Mouse (Mus musculus): ENCODE results near the gene C1qtnf3. TPM values are rescaled to one million over a fixed set of nuclear protein-coding genes. Genes with fewer than 3 reads are reported as not detected.
A peak's percentile ranks its signal among the peaks of the same experiment; 100 is the strongest.
"Not testable (repeated sequence)": the region's sequence is repeated elsewhere in the genome, so short reads cannot be mapped to it uniquely, and the experiment has no call there.

C1qtnf3 gene
- polyA plus RNA-seq, 1 experiment, result not detected

DNA sequence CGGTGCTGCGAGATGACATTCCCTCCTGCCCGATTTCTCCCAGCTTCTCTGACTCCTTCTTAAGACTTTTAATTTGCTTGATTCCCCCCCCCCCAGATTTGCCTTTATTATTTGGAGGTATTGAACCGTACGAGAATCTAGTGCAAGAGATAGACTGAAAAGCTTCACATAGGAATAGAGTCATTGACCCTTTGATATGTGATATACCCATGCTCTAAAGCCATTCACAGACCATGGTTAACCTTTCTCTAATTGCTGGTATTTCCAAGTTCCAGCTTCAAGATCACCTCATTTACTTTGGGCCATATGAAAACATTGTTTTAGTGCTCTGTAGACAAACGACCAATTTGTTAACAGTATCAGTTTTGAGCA is 29.9 kb downstream of the C1qtnf3 start:
- H3K27ac ChIP-seq (replicated peaks; ENCODE audit: low read depth, low read length), result no peak overlapping the region
- H3K4me3 ChIP-seq (ENCODE audit: insufficient read depth, low read depth, low read length), result peak overlapping the region; percentile 74
- no peaks in the 10 kb centered on the region for H3K4me1 ChIP-seq (ENCODE audit: control insufficient read depth, insufficient read depth, insufficient read length, low read length)

DNA sequence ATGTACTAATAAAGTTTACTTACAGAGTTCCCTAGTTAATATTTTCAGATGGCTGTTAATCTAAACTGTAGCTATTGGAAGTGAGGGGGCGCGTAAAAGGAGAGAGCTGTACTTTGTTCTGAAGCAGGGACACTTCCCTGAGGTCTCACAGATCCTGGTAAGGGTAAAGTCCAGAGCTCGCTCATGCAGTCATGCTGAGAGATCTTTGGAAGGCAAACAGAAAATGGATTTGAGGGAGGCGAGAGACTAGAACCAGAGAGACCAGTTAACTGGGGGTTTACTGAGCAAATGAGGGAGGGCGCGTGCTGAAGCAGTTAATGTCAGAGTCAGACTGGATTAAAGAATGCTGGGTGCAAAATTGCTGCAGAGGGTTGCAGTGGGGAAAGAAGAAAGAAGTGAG is 33.6 kb downstream of the C1qtnf3 start:
- H3K4me1 ChIP-seq (ENCODE audit: control insufficient read depth, insufficient read depth, insufficient read length, low read length), result no peaks in the 10 kb centered on the region
- H3K4me3 ChIP-seq (ENCODE audit: insufficient read depth, low read depth, low read length), result no peak overlapping the region
- H3K27ac ChIP-seq (replicated peaks; ENCODE audit: low read depth, low read length), result no peak overlapping the region

DNA sequence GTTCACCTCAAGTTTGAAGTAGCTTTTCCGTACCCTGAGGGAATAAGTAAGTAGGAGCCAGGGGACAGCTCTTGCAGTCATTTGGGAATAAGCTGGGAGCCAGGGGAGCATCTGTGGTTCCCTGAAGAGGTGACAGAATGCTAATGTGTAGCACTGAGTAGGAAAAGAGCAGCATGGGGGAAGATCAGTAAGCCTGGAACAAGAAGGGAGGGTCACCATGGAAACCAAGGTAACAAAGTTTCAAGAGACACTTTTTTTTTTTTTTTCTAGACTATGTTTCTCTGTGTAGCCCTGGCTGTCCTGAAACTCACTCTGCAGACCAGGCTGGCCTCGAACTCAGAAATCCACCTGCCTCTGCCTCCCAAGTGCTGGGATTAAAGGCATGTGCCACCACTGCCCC is 34.3 kb downstream of the C1qtnf3 start:
- not testable (repeated sequence) for H3K27ac ChIP-seq (replicated peaks; ENCODE audit: low read depth, low read length); H3K4me1 ChIP-seq (ENCODE audit: control insufficient read depth, insufficient read depth, insufficient read length, low read length)

DNA sequence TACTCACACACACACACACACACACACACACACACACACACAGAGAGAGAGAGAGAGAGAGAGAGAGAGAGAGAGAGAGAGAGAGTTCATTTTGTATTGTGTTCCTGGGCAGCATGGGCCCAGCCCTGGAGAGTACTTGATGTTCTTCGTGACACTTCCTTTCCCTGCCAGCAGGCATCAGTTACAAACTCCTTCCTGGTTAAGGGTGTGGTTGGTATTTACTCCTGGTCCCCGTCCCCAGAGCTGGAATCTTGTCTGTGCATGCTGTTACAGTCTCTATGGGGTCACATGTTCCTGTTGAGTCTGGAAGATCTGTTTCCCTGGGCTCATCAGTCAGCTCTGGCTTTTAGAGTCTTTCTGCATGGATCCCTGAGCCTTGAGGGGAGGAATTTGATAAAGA is 38.3 kb downstream of the C1qtnf3 start:
- no peak overlapping the region for H3K27ac ChIP-seq (replicated peaks; ENCODE audit: low read depth, low read length)
- 0 out of 2 replicates have a peak, but pooled peaks cover 3% of the 10 kb centered on the region for H3K4me1 ChIP-seq (ENCODE audit: control insufficient read depth, insufficient read depth, insufficient read length, low read length)
- no peak overlapping the region for H3K4me3 ChIP-seq (ENCODE audit: insufficient read depth, low read depth, low read length)

More for the DNA sequence above, 34.3 kb downstream of the C1qtnf3 start:
- not testable (repeated sequence) for H3K4me3 ChIP-seq (ENCODE audit: insufficient read depth, low read depth, low read length)

DNA sequence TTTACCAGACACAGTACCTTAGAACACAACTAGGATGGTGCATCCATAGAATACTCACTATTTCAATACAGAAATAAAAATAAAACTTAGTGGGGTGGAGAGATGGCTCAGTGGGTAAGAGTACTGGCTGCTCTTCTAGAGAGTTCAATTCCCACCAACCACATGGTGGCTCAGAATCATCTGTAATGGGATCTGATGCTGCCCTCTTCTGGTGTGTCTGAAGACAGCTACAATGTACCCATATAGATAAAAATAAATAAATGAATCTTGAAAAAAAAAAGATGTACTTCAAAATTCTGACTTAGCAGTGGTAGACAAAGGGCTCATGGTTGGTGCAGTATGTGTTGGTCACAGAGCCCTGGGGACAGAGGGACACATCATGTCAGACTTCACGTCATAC is 39.4 kb downstream of the C1qtnf3 start:
- Histone ChIP-seq H3K27ac (replicated peaks; ENCODE audit: low read depth, low read length) (no peak overlapping the region), H3K4me3 (ENCODE audit: insufficient read depth, low read depth, low read length) (no peak overlapping the region), H3K4me1 (ENCODE audit: control insufficient read depth, insufficient read depth, insufficient read length, low read length) (0 out of 2 replicates have a peak, but pooled peaks cover 3% of the 10 kb centered on the region)

DNA sequence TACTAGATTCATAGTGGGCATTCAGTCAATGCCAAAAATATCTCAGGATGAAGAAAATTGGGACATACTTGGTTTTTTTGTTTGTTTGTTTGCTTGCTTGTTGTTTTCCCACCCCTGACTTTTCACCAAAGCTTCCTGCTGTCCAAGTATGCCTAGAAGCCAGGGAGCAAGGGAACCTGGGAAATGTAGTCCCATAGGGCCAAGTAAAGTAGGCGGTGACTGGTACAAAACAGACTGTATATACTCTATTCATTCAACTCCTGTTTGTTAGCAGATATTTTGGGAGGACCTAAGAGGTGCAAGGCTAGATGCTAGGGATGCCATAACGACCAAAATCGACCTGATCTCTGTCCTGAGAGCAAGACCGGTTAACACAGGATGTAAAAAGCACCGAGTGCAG is 47.7 kb downstream of the C1qtnf3 start:
- Histone ChIP-seq H3K27ac (replicated peaks; ENCODE audit: low read depth, low read length) (no peak overlapping the region), H3K4me3 (ENCODE audit: insufficient read depth, low read depth, low read length) (no peak overlapping the region), H3K4me1 (ENCODE audit: control insufficient read depth, insufficient read depth, insufficient read length, low read length) (no peaks in the 10 kb centered on the region)

DNA sequence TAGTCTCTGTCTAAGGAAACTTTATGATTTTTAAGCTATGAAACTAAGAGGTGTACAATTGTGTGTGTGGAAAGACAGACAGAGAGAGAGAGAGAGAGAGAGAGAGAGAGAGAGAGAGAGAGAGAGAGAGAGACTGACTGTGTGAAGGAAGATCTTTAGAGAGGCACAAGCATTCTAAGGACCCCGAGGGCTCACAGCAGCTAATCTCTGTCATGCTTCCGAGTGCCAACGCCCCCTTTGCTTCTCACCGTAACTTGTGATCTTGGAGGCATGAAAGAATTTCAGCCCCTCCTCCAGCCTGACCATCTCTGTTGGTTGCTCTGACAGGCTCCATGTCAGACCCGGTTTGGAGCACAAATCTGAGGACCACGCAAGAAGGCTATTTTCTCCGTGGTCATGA is 48.3 kb downstream of the C1qtnf3 start, which contains the start of gene Slc45a2:
TSS of gene Slc45a2 (plus strand) at position 301 of the 400 bp plus-strand sequence.
- Histone ChIP-seq H3K4me1 (ENCODE audit: control insufficient read depth, insufficient read depth, insufficient read length, low read length) (no peaks in the 10 kb centered on the region), H3K27ac (replicated peaks; ENCODE audit: low read depth, low read length) (no peak within 1 kb of the TSS), H3K4me3 (ENCODE audit: insufficient read depth, low read depth, low read length) (no peak within 1 kb of the TSS)

DNA sequence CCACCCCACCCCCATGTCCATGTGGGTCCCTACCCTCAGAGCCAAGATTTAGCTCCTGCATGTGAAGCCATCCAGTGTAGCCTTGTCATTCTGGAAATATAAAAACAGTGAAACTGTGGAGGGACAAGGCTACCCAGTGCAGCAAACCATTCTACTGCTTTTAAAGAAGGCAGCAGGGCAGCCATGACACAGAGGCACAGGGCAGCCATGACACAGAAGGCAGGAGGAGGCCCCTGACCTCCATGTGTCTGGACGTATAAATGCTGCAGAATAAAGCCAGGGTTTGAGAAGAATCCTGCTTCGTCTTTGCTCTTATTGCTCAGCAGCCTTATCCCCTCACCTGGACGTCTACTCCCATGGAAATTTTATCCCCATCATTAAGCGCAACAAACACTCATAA is 51.7 kb downstream of the C1qtnf3 start:
- Histone ChIP-seq H3K27ac (replicated peaks; ENCODE audit: low read depth, low read length) (no peak overlapping the region), H3K4me3 (ENCODE audit: insufficient read depth, low read depth, low read length) (no peak overlapping the region), H3K4me1 (ENCODE audit: control insufficient read depth, insufficient read depth, insufficient read length, low read length) (no peaks in the 10 kb centered on the region)

DNA sequence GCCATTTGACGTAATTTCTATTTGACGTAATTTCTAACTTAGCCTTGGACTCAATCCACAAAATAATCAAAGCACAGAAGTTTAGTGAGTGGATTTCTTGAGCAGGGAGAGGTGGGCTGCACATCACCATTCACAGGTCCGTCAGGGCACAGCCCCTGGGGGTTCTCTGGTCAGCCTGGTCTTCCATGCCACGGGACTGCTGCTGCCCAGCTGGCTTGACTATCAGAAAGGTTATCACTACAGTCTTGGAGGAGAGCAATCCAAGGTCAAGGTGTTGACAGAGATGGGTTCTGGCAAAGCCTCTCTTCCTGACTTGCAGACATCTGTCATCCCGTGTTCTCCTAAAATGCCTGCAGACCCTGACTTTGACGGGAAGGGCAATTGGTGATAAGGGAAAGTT is 52.5 kb downstream of the C1qtnf3 start:
- Histone ChIP-seq H3K4me1 (ENCODE audit: control insufficient read depth, insufficient read depth, insufficient read length, low read length) (no peaks in the 10 kb centered on the region), H3K27ac (replicated peaks; ENCODE audit: low read depth, low read length) (no peak overlapping the region), H3K4me3 (ENCODE audit: insufficient read depth, low read depth, low read length) (no peak overlapping the region)

DNA sequence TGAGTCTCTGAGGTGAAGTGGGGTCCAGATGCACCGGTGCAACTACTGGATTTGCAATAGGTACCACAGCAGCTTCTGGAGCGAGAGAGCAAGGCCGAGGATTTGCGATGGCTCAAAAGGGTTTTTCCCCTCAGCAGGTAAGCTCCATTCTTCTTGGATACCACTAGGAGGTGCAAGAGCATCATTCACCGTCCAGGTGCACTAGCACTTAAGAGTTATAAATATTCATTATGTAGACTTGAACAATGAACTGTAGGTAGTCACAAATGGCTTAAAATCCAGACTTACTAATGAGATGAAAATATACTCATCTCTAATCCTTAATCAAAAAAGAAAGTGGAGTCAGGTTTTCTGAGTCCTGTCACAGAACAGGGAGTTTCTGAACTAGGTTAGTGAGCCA is 56.6 kb downstream of the C1qtnf3 start:
- Histone ChIP-seq H3K4me1 (ENCODE audit: control insufficient read depth, insufficient read depth, insufficient read length, low read length) (no peaks in the 10 kb centered on the region), H3K4me3 (ENCODE audit: insufficient read depth, low read depth, low read length) (no peak overlapping the region), H3K27ac (replicated peaks; ENCODE audit: low read depth, low read length) (no peak overlapping the region)

DNA sequence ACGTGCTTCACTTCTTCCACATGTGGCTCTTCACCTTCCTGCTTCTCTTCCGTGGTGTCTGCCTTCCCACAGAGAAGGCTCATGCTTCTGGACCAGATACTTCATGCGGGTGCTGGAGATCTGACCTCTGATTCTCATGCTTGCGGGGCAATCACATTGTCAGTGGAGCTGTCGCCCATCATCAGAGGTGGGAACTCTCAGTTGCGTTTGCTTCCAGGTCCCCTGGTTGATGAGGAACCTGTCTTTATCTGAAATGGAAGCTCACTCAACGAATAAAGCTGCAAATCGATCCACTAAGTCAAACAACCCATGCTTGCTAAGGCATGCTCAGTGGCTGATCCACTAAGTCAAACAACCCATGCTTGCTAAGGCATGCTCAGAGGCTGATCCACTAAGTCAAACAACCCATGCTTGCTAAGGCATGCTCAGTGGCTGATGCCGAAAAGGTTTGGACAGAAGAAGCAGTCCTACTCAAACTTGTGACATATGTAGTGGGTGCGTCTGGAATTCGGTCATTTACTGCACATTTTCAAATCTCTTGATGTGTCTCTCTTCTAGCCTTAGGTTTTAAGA is 58.9 kb downstream of the C1qtnf3 start:
- Histone ChIP-seq H3K27ac (replicated peaks; ENCODE audit: low read depth, low read length) (no peak overlapping the region), H3K4me3 (ENCODE audit: insufficient read depth, low read depth, low read length) (no peak overlapping the region), H3K4me1 (ENCODE audit: control insufficient read depth, insufficient read depth, insufficient read length, low read length) (no peaks in the 10 kb centered on the region)

DNA sequence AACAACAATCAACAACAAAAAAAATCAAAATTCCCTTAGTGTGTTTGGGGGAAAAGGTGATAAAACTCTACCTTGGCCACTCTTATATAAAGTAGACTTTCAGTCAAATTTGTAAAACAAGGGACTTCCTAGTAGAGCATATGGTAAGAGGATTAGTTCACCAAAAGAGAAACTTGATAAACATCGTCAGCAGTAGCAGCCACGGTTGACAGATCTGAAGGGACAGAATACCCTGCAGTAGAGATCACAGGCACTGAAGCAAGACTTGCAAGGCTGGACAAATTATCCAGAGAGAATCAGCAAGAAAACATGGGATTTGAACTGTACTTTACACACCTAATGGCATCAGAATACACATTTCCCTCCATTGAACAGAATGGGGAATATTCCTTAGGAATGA is 62.8 kb downstream of the C1qtnf3 start:
- H3K4me3 ChIP-seq (ENCODE audit: insufficient read depth, low read depth, low read length), result no peak overlapping the region
- H3K27ac ChIP-seq (replicated peaks; ENCODE audit: low read depth, low read length), result no peak overlapping the region
- H3K4me1 ChIP-seq (ENCODE audit: control insufficient read depth, insufficient read depth, insufficient read length, low read length), result no peaks in the 10 kb centered on the region

DNA sequence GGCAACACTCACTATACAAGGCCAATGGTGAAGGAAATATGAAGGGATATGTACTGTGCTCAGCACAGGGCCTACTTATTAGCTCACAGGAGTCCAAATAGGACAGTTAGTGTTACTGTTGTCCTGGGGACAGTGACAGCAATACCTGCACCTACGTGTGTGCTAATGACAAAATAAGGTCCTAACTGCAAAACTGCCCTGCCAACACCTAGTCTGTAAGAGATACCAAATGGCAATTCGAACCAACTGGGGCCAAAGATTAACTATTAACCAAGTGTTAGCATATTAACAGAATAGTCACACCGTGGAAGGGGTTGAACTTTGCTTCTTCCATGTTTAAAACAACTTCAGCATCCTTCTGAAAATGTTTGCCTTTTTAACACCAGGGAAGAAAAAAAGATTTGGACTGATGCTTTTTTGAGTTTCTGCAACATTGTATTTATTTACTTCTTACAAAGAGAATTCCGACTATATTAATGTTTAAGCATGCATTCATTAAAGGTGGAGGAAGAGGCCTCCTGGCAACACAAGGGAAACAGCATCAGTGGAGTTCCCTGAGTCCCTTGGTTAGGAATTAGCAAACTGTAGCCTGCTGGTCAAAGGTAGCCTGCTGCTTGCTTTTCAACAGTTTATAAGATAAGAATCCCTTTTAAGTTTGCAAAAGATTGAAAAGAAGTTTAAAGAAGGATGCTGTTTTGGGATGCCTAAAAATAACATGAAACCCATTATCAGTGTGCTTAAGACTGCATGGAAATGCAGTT is 74.8 kb downstream of the C1qtnf3 start:
- H3K4me3 ChIP-seq (ENCODE audit: insufficient read depth, low read depth, low read length), result no peak overlapping the region
- H3K27ac ChIP-seq (replicated peaks; ENCODE audit: low read depth, low read length), result no peak overlapping the region

More for the DNA sequence above, 74.8 kb downstream of the C1qtnf3 start:
- no peaks in the 10 kb centered on the region for H3K4me1 ChIP-seq (ENCODE audit: control insufficient read depth, insufficient read depth, insufficient read length, low read length)

All from brown adipose tissue, adult 24 weeks (tissue).